Mouse (Mus musculus): ENCODE measurements around the gene Kif1a. TPM values are rescaled to one million over a fixed set of nuclear protein-coding genes. Genes with fewer than 3 reads are reported as not detected.

The Kif1a gene
- polyA plus RNA-seq, 1 experiment from 2014 or later = 303 TPM

DNA sequence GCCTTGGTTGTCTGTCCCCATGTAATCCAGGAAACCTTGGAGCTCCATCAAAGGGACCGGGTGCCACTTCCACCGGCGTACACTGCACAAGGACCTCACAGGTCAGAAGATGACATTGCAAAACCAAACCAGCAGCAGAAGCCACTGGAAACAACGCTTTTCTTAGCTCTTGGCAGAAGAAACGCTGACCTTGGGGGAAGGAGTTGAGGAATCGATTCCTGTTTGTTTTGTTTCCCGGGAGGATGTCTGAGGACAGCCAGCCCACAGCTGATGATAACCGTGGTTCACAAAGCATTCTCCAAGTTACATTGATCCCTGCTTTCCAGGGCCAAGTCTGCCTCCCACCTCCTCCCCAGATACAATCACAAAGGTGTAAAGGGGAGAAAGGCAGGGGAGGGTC lies 22.3 kb upstream of the Kif1a start:
- 77% methylated on average over 8 of the region's 8 CpGs for WGBS
- H3K4me2 ChIP-seq = no peak overlapping the region
- no peak for ATAC-seq (ENCODE audit: low read depth)

DNA sequence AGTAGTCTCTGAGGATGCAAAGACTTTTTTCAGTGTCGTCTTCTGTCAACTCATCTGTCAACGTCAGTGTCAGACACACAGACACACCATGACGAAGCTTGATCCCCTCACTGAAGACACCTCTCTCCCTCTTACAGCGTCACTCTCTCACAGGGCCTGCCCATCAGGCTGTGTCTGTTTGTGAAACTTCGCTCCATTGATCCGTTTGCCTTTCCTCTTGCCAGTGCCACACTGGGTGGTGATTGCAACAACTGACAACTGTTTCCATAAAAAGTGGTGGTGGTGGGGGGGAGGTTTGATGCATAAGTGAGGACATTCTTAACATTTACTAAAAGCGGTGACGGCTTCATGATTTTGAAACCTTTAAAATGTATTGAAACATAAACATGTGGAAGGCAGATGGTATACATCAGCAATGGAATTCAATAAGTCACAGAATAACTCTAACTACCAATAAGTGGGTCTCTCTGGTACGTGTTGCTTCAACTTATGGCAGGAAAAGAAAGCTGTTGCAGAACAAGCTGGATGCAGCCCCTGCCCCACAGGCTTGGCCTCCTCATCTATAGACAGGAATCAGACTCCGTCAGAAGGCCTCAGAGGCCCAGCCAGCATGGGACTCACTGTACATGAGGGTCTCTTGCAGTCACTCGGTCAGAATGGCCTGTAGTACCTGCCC lies 21.6 kb upstream of the Kif1a start:
- no peak overlapping the region for H3K9ac ChIP-seq
- H3K9me3 ChIP-seq = no peaks in the 10 kb centered on the region
- H3K4me2 ChIP-seq = no peak overlapping the region
- ATAC-seq (ENCODE audit: low read depth) = no peak
- 85% methylated on average over 11 of the region's 11 CpGs for WGBS
- H3K27ac ChIP-seq (replicated peaks) = no peak overlapping the region
- no peaks in the 10 kb centered on the region for H3K4me1 ChIP-seq (replicated peaks)
- no peaks in the 10 kb centered on the region for H3K27me3 ChIP-seq
- H3K36me3 ChIP-seq = no peaks in the 10 kb centered on the region
- no peak overlapping the region for H3K4me3 ChIP-seq

More for the DNA sequence above, 22.3 kb upstream of the Kif1a start:
- H3K27me3 ChIP-seq = no peaks in the 10 kb centered on the region
- no peak overlapping the region for H3K9ac ChIP-seq
- no peaks in the 10 kb centered on the region for H3K4me1 ChIP-seq (replicated peaks)
- H3K4me3 ChIP-seq = no peak overlapping the region
- H3K9me3 ChIP-seq = no peaks in the 10 kb centered on the region
- no peak overlapping the region for H3K27ac ChIP-seq (replicated peaks)
- no peaks in the 10 kb centered on the region for H3K36me3 ChIP-seq

DNA sequence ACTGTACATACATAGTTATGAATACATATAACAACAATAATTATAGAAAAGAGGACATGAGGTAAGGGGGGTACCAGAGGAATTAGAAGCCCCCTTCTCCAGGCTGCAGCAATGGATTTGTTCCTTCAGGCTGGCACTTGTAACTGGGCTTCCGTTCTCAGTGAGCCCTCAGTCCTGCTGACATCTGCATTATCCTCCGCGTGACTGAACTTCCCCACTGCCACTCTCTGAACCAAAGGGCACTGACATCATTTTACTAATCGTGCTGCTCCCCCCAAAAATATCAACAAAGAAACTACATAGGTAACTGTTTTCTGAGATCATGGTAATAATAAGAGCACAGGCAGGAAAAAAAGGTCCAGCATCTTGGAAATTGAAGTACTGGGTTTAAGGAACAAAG lies 17.1 kb upstream of the Kif1a start:
- Histone ChIP-seq H3K9ac (no peak overlapping the region), H3K9me3 (no peaks in the 10 kb centered on the region), H3K4me1 (replicated peaks) (peaks cover 12% of the 10 kb centered on the region), H3K27me3 (no peaks in the 10 kb centered on the region), H3K4me3 (no peak overlapping the region), H3K27ac (replicated peaks) (no peak overlapping the region), H3K4me2 (no peak overlapping the region), H3K36me3 (no peaks in the 10 kb centered on the region)
- 35% methylated on average over 4 of the region's 4 CpGs for WGBS
- no peak for ATAC-seq (ENCODE audit: low read depth)

DNA sequence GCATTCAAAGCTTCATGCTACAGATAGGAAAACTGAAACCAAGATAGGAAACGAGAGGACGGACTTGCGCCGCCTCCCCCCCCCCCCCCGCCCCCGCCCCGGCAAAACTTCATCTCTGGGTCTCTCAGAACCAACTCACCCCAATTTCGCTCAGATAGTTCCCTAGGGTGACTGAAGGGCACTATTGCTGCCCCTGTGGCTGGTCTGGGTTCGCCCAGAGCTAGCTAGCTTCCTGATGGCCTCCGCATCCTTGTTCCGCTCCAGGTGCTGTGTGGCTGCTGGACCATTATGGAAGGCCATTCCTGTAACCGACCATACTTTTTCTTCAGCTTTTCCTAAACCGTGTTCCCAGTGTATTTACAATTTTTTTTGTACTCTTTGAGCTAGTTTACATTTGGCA lies 13.7 kb upstream of the Kif1a start:
- ATAC-seq (ENCODE audit: low read depth) = peak; percentile 85
- Histone ChIP-seq H3K36me3 (no peaks in the 10 kb centered on the region), H3K9ac (peak overlapping the region; percentile 62), H3K4me3 (peak overlapping the region; percentile 38), H3K4me2 (peak overlapping the region; percentile 67), H3K4me1 (replicated peaks) (peaks cover 12% of the 10 kb centered on the region), H3K9me3 (0 out of 2 replicates have a peak, but pooled peaks cover 4% of the 10 kb centered on the region), H3K27ac (replicated peaks) (0 out of 2 replicates have a peak overlapping the region, but pooled peaks have one; percentile 39), H3K27me3 (no peaks in the 10 kb centered on the region)
- WGBS = 21% methylated on average over 13 of the region's 13 CpGs

DNA sequence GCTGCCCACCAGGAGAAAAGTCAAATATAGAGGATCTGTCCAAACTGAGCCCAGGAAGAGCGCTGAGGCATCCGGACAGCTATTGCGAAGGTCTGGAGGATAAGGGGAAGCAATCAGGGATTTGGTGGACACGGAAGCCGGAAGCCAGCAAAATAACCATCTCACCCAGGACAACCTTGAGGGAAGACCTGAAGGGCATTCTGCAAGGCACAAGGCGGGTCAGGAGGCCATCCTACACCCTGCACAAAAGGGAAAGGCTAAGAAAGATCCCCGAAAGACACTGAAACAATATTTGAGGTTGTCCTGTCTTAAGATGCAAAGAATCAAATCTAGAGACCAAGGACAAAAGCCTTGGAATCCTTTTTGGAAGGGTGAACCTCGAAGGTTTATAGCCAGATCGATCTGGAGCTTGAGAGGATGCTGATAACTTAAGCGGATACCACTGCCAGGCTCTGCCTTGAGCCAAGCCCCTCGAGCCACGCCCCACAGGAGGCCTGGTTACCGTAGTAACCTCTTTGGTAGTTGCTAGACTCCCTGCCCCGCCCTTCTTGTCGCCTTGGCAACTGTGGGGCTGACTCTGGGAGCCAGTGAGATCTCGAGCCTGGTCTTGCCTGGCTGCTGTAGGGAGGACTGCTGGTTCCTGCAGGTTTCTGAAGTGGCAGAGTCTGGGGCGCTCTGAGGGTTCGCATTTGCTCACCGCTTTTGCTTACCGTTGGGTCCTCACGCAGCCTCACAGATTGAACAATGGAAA lies 13.1 kb upstream of the Kif1a start:
- Histone ChIP-seq H3K36me3 (no peaks in the 10 kb centered on the region), H3K9ac (peak overlapping the region; percentile 62), H3K4me2 (peak overlapping the region; percentile 67), H3K9me3 (0 out of 2 replicates have a peak, but pooled peaks cover 4% of the 10 kb centered on the region), H3K27me3 (no peaks in the 10 kb centered on the region), H3K4me1 (replicated peaks) (peaks cover 12% of the 10 kb centered on the region), H3K4me3 (peak overlapping the region; percentile 38), H3K27ac (replicated peaks) (peak overlapping the region; percentile 46)
- ATAC-seq (ENCODE audit: low read depth) = peak; percentile 100
- 23% methylated on average over 21 of the region's 21 CpGs for WGBS

DNA sequence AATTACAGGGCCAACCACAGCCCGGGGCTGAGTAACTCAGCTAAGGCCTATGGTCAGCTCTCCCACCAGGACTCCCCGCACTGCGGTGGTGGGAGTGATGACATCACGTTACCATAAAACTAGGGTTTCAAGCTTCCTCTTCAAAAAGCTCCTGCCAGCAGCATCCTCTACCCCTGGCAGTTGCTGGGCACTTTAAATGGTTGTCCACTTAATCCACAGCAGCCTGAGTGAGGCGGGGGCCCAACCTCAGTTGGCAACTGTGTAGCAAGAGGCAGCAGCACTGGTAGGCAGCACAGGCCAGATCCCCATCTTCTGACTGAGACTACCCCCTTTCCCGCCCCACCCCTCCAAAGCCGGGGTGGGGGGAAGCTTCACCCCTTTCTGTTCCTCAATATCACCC lies 949 bp upstream of the Kif1a start:
- Histone ChIP-seq H3K4me2 (peak overlapping the region; percentile 89), H3K4me3 (peak overlapping the region; percentile 79), H3K9me3 (no peaks in the 10 kb centered on the region), H3K9ac (peak overlapping the region; percentile 93), H3K4me1 (replicated peaks) (peaks cover 29% of the 10 kb centered on the region), H3K36me3 (peaks cover 4% of the 10 kb centered on the region; the same call in 1 of the 2 replicates), H3K27me3 (peaks cover 14% of the 10 kb centered on the region), H3K27ac (replicated peaks) (peak overlapping the region; percentile 93)
- no peak for ATAC-seq (ENCODE audit: low read depth)
- WGBS = 50% methylated on average over 7 of the region's 7 CpGs

DNA sequence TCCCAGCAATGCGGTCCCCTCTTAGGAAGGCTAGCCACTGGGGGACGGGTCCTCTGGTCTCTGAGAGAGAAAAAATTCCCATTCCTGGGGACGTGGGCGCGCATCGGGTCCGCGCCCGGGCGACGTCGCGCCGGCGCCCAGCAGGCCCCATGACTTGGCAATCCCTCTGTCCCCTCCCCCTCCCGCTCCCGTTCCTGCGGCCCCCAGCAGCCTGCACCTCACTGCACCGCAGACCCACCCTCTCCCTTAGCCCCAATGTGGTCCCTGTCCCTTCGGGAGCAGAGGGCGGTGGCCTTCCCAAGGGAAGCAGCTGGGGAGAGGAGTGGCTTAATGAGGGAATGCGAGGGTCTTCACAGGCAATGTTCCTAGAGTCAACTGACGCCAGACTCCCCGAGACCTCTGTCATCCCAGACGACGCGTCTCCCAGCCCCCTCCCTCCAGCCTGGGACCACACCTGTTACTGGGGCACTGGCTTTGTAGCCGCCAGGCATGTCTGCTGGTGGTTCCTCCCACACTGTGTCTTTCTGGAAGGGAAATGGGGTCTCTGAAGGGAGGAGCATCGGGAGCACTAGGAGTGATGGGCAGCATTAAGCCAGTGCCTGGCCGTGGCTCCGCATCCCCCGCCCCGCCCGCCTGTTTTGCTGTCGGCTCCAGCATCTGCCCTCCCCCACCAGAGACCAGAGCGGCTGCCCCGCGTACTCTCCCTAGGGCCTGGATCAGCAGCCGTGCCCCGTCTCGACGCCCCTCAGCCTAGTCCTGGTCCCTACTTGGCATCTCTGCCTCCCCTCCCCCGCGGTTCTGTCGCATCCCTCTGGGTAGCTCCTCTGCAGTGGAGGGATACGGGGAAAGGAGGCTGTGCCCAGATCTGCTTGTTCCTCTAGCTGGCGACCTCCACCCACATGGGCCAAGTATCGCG lies 917 bp downstream of the Kif1a start:
- Histone ChIP-seq H3K4me2 (peak overlapping the region; percentile 89), H3K27me3 (peaks cover 14% of the 10 kb centered on the region), H3K4me1 (replicated peaks) (peaks cover 42% of the 10 kb centered on the region), H3K9me3 (no peaks in the 10 kb centered on the region), H3K27ac (replicated peaks) (peak overlapping the region; percentile 93), H3K4me3 (peak overlapping the region; percentile 79), H3K36me3 (peaks cover 17% of the 10 kb centered on the region; the same call in 1 of the 2 replicates), H3K9ac (peak overlapping the region; percentile 93)
- under 1% methylated on average over 49 of the region's 49 CpGs for WGBS
- ATAC-seq (ENCODE audit: low read depth) = peak; percentile 80

DNA sequence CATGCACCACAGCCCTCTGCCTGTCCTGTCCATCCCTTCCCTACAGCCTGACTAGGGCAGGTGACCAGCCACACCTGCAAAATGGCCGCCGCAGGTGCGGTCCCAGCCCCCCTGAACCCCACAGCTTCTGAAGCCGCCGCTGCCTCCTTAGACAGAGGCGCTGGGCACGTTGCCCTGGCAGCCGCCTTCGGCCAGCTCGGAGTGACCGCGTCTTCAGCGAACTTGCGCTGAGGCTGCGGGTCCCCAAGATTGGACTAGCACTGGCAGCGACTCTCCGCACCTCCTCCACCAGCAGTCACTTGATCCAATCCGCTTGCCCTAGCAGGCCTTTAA lies 1.5 kb downstream of the Kif1a start:
- H3K9ac ChIP-seq = peak overlapping the region; percentile 93
- 3% methylated on average over 18 of the region's 18 CpGs for WGBS
- no peaks in the 10 kb centered on the region for H3K9me3 ChIP-seq
- H3K27me3 ChIP-seq = peaks cover 14% of the 10 kb centered on the region
- H3K36me3 ChIP-seq = peaks cover 19% of the 10 kb centered on the region; the same call in 1 of the 2 replicates
- ATAC-seq (ENCODE audit: low read depth) = no peak
- peak overlapping the region; percentile 93 for H3K27ac ChIP-seq (replicated peaks)
- peak overlapping the region; percentile 79 for H3K4me3 ChIP-seq
- peak overlapping the region; percentile 89 for H3K4me2 ChIP-seq
- H3K4me1 ChIP-seq (replicated peaks) = peaks cover 45% of the 10 kb centered on the region

DNA sequence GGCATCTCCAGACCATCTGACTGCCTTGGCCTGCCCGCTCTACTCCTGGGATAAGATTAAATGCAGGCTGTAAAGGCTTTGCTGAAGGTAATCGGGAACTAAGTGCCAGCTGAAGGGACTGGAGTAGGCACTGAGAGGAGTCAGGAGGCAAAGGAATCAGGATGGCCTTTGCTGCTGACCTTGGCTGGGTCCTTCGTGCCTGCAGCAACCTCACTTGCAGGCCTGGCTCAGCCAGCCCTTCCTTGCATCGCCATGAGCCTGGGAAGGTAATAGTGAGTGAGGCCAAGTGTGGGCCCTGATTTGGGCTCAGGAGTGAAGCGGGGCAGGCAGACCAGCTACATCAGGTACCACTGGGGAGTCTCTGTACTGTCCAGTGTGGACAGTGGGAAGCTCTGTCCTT lies 2.8 kb downstream of the Kif1a start:
- ATAC-seq (ENCODE audit: low read depth) = no peak
- Histone ChIP-seq H3K27me3 (peaks cover 14% of the 10 kb centered on the region), H3K4me1 (replicated peaks) (peaks cover 45% of the 10 kb centered on the region), H3K9me3 (no peaks in the 10 kb centered on the region), H3K4me2 (peak overlapping the region; percentile 89), H3K4me3 (peak overlapping the region; percentile 79; the same call in 1 of the 2 replicates), H3K9ac (peak overlapping the region; percentile 93), H3K27ac (replicated peaks) (no peak overlapping the region), H3K36me3 (peaks cover 19% of the 10 kb centered on the region; the same call in 1 of the 2 replicates)
- WGBS = 87% methylated on average over 5 of the region's 5 CpGs

DNA sequence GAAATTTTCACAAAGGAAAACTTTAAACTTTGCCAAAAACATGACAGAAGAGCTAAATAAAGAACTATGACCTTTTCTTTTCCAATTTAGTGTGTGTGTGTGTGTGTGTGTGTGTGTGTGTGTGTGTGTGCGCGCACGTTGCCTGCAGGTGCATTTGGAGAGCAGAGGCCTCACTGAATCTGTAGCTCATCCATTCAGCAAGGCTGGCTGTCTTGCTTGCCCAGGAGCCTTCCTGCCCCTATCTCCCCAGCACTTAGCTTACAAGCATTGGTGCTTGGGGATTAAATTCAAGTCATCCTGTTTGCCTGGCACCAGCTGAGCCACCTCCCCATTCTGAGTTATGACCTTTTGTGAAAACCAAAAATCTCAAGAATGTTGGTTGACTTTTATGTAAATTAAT lies 9.2 kb downstream of the Kif1a start:
- Histone ChIP-seq H3K4me1 (replicated peaks) (peaks cover 19% of the 10 kb centered on the region), H3K36me3 (peaks cover 21% of the 10 kb centered on the region), H3K9me3 (no peaks in the 10 kb centered on the region), H3K27ac (replicated peaks) (no peak overlapping the region), H3K27me3 (no peaks in the 10 kb centered on the region), H3K9ac (no peak overlapping the region), H3K4me2 (no peak overlapping the region), H3K4me3 (no peak overlapping the region)
- 89% methylated on average over 3 of the region's 3 CpGs for WGBS
- ATAC-seq (ENCODE audit: low read depth) = no peak

DNA sequence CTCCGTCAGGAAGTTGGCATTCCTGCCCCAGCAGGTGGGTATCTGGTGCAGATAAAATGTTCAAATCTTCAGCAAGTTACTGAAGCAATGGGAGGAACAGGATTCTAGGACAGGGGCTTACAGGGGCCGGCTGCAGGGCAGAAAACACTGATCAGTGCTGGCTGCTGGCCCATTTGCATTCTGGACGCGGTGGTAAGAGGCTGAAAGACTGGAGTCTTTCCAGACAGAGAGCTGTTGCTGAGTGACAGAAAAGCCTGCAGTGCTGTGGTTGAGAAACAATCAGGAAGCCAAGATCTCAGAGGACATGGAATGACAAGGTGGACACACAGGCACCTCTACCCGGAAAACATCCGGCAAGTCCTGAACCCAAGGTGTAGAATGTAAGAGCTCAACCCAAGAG lies 16.6 kb downstream of the Kif1a start:
- Histone ChIP-seq H3K27me3 (no peaks in the 10 kb centered on the region), H3K9me3 (no peaks in the 10 kb centered on the region), H3K4me1 (replicated peaks) (peaks cover 32% of the 10 kb centered on the region), H3K9ac (no peak overlapping the region), H3K4me3 (no peak overlapping the region), H3K27ac (replicated peaks) (peak overlapping the region; percentile 77), H3K4me2 (no peak overlapping the region), H3K36me3 (peaks cover 46% of the 10 kb centered on the region)
- peak; percentile 57; the same call in 1 of the 2 replicates for ATAC-seq (ENCODE audit: low read depth)
- 52% methylated on average over 6 of the region's 6 CpGs for WGBS

Measured in neural tube, embryonic 13.5 days (tissue).